Mouse (Mus musculus) lung, embryonic 14.5 days (tissue): Measurements from ENCODE around the gene Hlx. TPM values are rescaled to one million over a fixed set of nuclear protein-coding genes. Genes with fewer than 3 reads are reported as not detected.

ENCODE experiments used
- ATAC-seq: fragments of 200-750 bp; cut with Nextera tagmentation; 2 replicates; pipeline ENCODE4 v1.8.0; 2017; ENCODE audit warnings: mild to moderate bottlenecking, moderate TSS enrichment, moderate library complexity; ENCODE audit not compliant: insufficient read depth
- DNase-seq: peaks from one replicate; pipeline ENCODE4 v3.0.0-alpha.2; 2015
- H3K27ac ChIP-seq: fragments of 300-500 bp; sonication (generic); 2 replicates; pipeline ENCODE4 v1.5.1; 2014; ENCODE audit warnings: low read depth, mild to moderate bottlenecking, moderate library complexity
- H3K27me3 ChIP-seq: fragments of 300-500 bp; sonication (generic); 2 replicates; pipeline ENCODE4 v1.6.1; 2014; ENCODE audit warnings: low read length, control low read depth; ENCODE audit not compliant: insufficient read depth
- H3K36me3 ChIP-seq: fragments of 300-500 bp; sonication (generic); 2 replicates; pipeline ENCODE4 v1.6.1; 2014; ENCODE audit warnings: control low read depth; ENCODE audit not compliant: insufficient read depth
- H3K4me1 ChIP-seq: fragments of 300-500 bp; sonication (generic); 2 replicates; pipeline ENCODE4 v1.6.1; 2014; ENCODE audit warnings: antibody characterized with exemption, control low read depth; ENCODE audit not compliant: insufficient read depth
- H3K4me2 ChIP-seq: fragments of 300-500 bp; sonication (generic); 2 replicates; pipeline ENCODE4 v1.6.1; 2014; ENCODE audit warnings: mild to moderate bottlenecking
- H3K4me3 ChIP-seq: fragments of 300-500 bp; sonication (generic); 2 replicates; pipeline ENCODE4 v1.5.1; 2014; ENCODE audit warnings: low read depth, low read length
- H3K9ac ChIP-seq: fragments of 300-500 bp; sonication (generic); 2 replicates; pipeline ENCODE4 v1.6.1; 2014
- H3K9me3 ChIP-seq: fragments of 300-500 bp; sonication (generic); 2 replicates; pipeline ENCODE4 v1.6.1; 2016; ENCODE audit warnings: low read depth, low read length, control low read depth
- CTCF ChIP-seq: IDR thresholded peaks from 2 replicates; pipeline ENCODE4 v1.5.1; 2016; ENCODE audit warnings: antibody characterized with exemption, low read depth
- WGBS: fragments of 180-500 bp; shearing (Covaris S2); extraction: QIAGEN DNeasy Blood & Tissue Kit; methylation state at CpG from one replicate; pipeline ENCODE4 v1.1.7; 2014; 5-methylcytosine and 5-hydroxymethylcytosine counted together
- polyA plus RNA-seq: library from polyadenylated mRNA; unstranded; fragments of >200 nt; fragmentation: Nextera tagmentation; extraction: Ambion mirVana; gene quantifications from 2 replicates; pipeline ENCODE4 v1.2.1, GENCODE M21; 2014

The Hlx gene
- polyA plus RNA-seq, 1 experiment from 2014 or later = 28.2 TPM

DNA sequence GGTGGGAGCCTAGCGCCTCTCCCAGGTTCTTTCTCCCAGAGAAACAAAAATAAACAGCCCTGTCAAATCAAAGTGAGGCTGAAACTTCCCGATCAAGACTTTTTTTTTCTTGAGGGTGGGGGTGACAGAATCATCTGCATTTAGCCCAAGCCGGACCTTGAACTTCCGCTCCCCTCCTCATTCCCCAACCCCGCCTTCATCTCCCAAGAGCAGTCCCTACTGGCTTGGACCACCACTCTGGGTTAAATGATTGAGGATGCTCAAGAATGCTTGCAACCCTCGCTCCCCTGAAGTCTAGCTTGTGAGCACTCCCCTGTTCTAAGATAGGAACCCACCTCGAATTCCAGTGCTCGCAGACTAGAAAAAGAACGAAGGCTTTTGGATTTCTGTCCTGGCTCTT is 11.3 kb downstream of the Hlx start:
- H3K9ac ChIP-seq = no peak overlapping the region
- peaks cover 97% of the 10 kb centered on the region for H3K27me3 ChIP-seq
- DNase-seq (no peak), ATAC-seq (no peak)
- no peaks in the 10 kb centered on the region for H3K36me3 ChIP-seq
- no peak for TF ChIP-seq CTCF
- peak overlapping the region; percentile 38 for H3K4me2 ChIP-seq
- WGBS = 6% methylated on average over 9 of the region's 9 CpGs
- no peaks in the 10 kb centered on the region for H3K9me3 ChIP-seq
- H3K27ac ChIP-seq = no peak overlapping the region
- H3K4me1 ChIP-seq = no peaks in the 10 kb centered on the region; the same call in 1 of the 2 replicates
- peak overlapping the region; percentile 11; the same call in 1 of the 2 replicates for H3K4me3 ChIP-seq

DNA sequence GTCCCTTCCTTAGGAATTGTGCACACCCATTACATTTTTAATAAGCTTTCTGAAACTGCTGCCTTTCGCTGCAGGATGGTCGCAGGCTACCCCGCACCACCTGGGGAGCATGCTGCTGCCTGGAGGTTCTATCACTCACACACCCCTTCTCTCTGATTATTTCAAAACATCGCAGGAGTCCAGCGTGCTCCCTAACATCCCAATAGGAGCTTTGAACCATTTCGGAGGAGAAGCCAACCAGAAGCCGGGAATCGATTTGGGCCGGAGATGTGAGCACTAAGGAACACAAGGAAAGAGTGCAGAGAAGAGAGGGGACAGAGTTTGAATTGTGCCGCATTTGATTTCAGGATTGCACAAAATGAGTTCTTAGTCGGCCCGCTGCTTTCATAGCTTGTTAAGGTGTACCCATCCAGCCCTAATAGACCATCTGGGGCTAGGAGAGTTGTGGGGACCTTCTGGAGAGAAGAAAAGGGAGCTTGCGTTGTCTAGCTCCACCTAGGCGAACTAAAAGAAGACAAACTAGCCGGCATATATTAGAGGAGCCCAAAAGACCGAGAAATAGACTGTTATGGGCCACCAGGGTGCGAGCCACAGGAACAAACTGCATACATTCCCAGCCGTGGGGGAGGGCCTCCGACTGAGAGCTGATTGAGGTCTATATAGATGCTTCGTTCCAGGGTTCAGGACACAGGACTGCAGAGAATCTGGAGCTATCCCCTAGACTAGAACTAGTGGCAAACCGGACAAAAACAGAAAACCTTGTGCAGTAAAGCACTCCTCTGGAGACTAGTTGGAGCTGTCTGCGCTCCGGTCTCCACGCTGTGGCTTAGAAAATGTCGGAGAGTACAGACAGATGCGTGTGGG is 12.0 kb downstream of the Hlx start:
- Histone ChIP-seq H3K9ac (no peak overlapping the region), H3K36me3 (no peaks in the 10 kb centered on the region), H3K27me3 (peaks cover 97% of the 10 kb centered on the region), H3K4me1 (no peaks in the 10 kb centered on the region; the same call in 1 of the 2 replicates), H3K27ac (no peak overlapping the region), H3K4me3 (peak overlapping the region; percentile 11; the same call in 1 of the 2 replicates), H3K9me3 (no peaks in the 10 kb centered on the region), H3K4me2 (peak overlapping the region; percentile 38)
- no peak for TF ChIP-seq CTCF
- 9% methylated on average over 26 of the region's 26 CpGs for WGBS
- ATAC-seq (no peak), DNase-seq (peak; percentile 44)

DNA sequence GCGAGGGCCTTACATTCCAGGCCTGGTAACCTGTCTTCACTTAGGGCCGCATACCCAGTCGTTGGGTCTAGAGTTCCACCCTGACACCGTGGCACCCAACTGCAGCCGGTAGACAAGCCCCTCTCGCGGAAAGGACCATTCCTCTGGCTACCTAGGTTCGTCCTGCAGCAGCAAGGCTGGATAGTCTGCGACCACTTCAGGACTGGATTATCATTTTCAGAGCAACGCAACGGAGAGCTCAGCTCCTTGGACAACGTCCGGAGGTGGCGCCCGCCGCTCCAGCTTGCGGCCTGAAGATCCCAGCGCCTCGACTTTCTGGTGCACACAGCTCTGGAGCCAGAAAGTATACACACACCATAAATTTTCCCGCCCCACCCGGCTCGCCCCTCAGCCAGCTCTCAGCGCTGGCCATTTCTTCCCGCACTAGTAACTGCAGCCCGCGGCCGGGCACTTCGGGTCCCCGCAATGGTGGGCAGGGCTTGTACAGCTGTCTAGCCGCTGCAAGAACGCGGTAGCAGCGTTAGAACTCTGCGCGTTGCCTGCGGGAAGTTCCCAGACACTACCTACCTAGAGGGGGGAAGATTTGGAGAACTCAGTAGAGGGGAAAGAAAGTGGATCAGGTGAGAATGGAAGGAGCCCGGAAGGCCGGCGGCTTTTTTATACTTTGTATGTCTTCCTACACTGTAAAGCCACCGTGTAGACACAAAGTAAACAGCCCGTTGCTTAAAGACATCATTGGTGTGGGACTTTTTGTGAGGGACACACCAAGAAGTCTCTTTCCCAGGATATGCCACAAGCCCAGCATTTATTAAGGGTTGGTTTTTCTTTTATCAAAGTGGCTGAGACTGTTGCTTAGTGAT is 13.9 kb downstream of the Hlx start:
- H3K4me2 ChIP-seq = peak overlapping the region; percentile 58
- peak; percentile 13; the same call in 1 of the 2 replicates for ATAC-seq
- no peak overlapping the region for H3K9ac ChIP-seq
- peaks cover 87% of the 10 kb centered on the region for H3K27me3 ChIP-seq
- H3K36me3 ChIP-seq = no peaks in the 10 kb centered on the region
- 5% methylated on average over 41 of the region's 41 CpGs for WGBS
- H3K4me3 ChIP-seq = peak overlapping the region; percentile 25
- no peaks in the 10 kb centered on the region for H3K9me3 ChIP-seq
- TF ChIP-seq CTCF = no peak
- H3K4me1 ChIP-seq = no peaks in the 10 kb centered on the region; the same call in 1 of the 2 replicates
- H3K27ac ChIP-seq = no peak overlapping the region
- peak; percentile 62 for DNase-seq

DNA sequence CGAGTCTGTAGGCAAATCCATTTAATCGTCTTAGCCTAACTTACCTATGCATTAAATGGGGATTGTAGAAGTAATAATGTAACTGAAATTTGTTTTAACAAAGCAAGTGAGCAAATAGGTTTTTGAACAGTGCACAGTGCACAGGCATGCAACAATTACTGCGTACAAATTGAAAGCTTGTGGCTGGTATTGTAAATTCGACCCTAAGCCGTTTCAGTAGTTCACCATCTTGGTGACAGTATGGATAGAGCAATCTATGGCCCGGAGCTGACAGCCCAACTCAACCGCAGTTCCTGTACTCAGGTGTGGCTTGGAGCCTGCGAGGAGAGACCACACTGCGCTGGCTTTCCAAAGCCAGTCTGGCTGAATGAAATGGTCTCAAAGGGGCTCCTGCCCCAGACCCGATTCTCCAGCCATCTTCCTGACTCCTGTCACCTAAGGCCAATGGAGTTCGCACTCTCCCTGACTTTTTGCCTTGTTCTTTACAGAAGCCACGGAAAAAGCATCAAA is 14.7 kb downstream of the Hlx start:
- Histone ChIP-seq H3K36me3 (no peaks in the 10 kb centered on the region), H3K4me1 (no peaks in the 10 kb centered on the region; the same call in 1 of the 2 replicates), H3K27ac (no peak overlapping the region), H3K27me3 (peaks cover 84% of the 10 kb centered on the region), H3K4me3 (0 out of 2 replicates have a peak overlapping the region, but pooled peaks have one; percentile 4), H3K4me2 (no peak overlapping the region), H3K9me3 (no peaks in the 10 kb centered on the region), H3K9ac (no peak overlapping the region)
- ATAC-seq = no peak
- TF ChIP-seq CTCF = no peak
- no peak for DNase-seq
- 17% methylated on average over 12 of the region's 12 CpGs for WGBS

DNA sequence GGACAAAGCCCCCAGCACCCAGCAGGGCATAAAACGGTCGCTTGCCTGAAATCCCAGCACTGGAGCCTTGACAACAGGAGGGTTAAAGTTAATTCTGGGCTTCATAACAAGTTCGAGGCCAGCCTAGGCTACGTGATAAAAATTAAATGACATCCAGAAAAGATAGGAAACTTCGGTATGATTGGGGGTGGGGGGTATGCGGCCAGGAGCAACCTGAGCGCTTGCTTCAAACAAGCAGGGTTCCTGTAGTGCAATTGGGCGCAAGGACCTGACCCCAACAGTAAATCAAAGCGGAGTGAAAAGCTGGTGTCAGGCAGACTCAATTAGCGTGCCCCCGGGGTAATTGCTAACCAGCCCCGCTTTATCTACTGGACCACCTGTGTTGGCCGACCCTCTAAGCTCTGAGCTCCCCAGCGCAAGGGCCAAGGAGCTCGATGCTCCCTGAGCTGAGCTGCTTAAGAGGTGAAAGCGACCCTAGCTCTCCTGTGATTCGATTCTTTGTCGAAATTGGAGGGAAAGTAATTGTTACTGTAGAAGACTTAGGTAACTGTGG is 15.3 kb downstream of the Hlx start:
- Histone ChIP-seq H3K27ac (no peak overlapping the region), H3K27me3 (peaks cover 78% of the 10 kb centered on the region), H3K4me1 (no peaks in the 10 kb centered on the region; the same call in 1 of the 2 replicates), H3K36me3 (no peaks in the 10 kb centered on the region), H3K9me3 (no peaks in the 10 kb centered on the region), H3K9ac (no peak overlapping the region), H3K4me2 (no peak overlapping the region), H3K4me3 (no peak overlapping the region)
- ATAC-seq = no peak
- 5% methylated on average over 18 of the region's 18 CpGs for WGBS
- no peak for DNase-seq
- TF ChIP-seq CTCF = no peak

- Histone ChIP-seq H3K4me3 (no peak overlapping the region), H3K9me3 (no peaks in the 10 kb centered on the region), H3K27ac (no peak overlapping the region), H3K9ac (no peak overlapping the region), H3K4me1 (no peaks in the 10 kb centered on the region; the same call in 1 of the 2 replicates), H3K4me2 (no peak overlapping the region), H3K36me3 (no peaks in the 10 kb centered on the region), H3K27me3 (peaks cover 68% of the 10 kb centered on the region)
- WGBS = 12% methylated on average over 6 of the region's 6 CpGs
- DNase-seq (no peak), ATAC-seq (no peak)
- no peak for TF ChIP-seq CTCF
These were observed 16.3 kb downstream of the Hlx start for GRCm38 (mm10) chr1:184716117-184716516.
